Mouse (Mus musculus) intestine, postnatal 0 days (tissue): Measurements from ENCODE around the gene Fgf16. TPM values are rescaled to one million over a fixed set of nuclear protein-coding genes. Genes with fewer than 3 reads are reported as not detected.

Experiments
- ATAC-seq: fragments of 200-750 bp; cut with Nextera tagmentation; 2 replicates; pipeline ENCODE4 v1.8.0; 2017; ENCODE audit warnings: mild to moderate bottlenecking, moderate TSS enrichment, moderate library complexity
- H3K27ac ChIP-seq: fragments of 300-500 bp; sonication (generic); 2 replicates; pipeline ENCODE4 v1.5.1; 2014; ENCODE audit warnings: mild to moderate bottlenecking, low read depth, low read length, moderate library complexity
- H3K27me3 ChIP-seq: fragments of 300-500 bp; sonication (generic); replicated peaks from 2 replicates; pipeline ENCODE4 v1.6.1; 2014; ENCODE audit warnings: low read length, mixed read lengths; ENCODE audit not compliant: control insufficient read depth, insufficient read depth
- H3K36me3 ChIP-seq: fragments of 300-500 bp; sonication (generic); 2 replicates; pipeline ENCODE4 v1.6.1; 2014; ENCODE audit warnings: mild to moderate bottlenecking, moderate library complexity; ENCODE audit not compliant: control insufficient read depth, insufficient read depth
- H3K4me1 ChIP-seq: fragments of 300-500 bp; sonication (generic); replicated peaks from 2 replicates; pipeline ENCODE4 v1.6.1; 2014; ENCODE audit warnings: antibody characterized with exemption, low read length, mixed read lengths; ENCODE audit not compliant: control insufficient read depth, insufficient read depth
- H3K4me2 ChIP-seq: fragments of 300-500 bp; sonication (generic); replicated peaks from 2 replicates; pipeline ENCODE4 v1.6.1; 2014; ENCODE audit warnings: low read depth, mild to moderate bottlenecking, moderate library complexity
- H3K4me3 ChIP-seq: fragments of 300-500 bp; sonication (generic); 2 replicates; pipeline ENCODE4 v1.5.1; 2014; ENCODE audit warnings: low read depth, low read length
- H3K9ac ChIP-seq: fragments of 300-500 bp; sonication (generic); 2 replicates; pipeline ENCODE4 v1.6.1; 2014; ENCODE audit warnings: mild to moderate bottlenecking, low read depth, low read length
- H3K9me3 ChIP-seq: fragments of 300-500 bp; sonication (generic); 2 replicates; pipeline ENCODE4 v1.6.1; 2016; ENCODE audit warnings: mixed run types; ENCODE audit not compliant: control insufficient read depth
- CTCF ChIP-seq: sonication (generic); IDR thresholded peaks from 2 replicates; pipeline ENCODE4 v1.5.1; 2016; ENCODE audit warnings: low read depth, mild to moderate bottlenecking, control low read depth, antibody characterized with exemption, moderate library complexity
- WGBS: fragments of 180-500 bp; shearing (Covaris S2); extraction: QIAGEN DNeasy Blood & Tissue Kit; methylation state at CpG from one replicate; pipeline ENCODE4 v1.1.7; 2014; 5-methylcytosine and 5-hydroxymethylcytosine counted together
- polyA plus RNA-seq: library from polyadenylated mRNA; unstranded; fragments of >200 nt; fragmentation: Nextera tagmentation; extraction: Ambion mirVana; gene quantifications from 2 replicates; pipeline ENCODE4 v1.2.1, GENCODE M21; 2015

Gene Fgf16
- polyA plus RNA-seq = 0.27 and 0.33 TPM in 2 replicates

DNA sequence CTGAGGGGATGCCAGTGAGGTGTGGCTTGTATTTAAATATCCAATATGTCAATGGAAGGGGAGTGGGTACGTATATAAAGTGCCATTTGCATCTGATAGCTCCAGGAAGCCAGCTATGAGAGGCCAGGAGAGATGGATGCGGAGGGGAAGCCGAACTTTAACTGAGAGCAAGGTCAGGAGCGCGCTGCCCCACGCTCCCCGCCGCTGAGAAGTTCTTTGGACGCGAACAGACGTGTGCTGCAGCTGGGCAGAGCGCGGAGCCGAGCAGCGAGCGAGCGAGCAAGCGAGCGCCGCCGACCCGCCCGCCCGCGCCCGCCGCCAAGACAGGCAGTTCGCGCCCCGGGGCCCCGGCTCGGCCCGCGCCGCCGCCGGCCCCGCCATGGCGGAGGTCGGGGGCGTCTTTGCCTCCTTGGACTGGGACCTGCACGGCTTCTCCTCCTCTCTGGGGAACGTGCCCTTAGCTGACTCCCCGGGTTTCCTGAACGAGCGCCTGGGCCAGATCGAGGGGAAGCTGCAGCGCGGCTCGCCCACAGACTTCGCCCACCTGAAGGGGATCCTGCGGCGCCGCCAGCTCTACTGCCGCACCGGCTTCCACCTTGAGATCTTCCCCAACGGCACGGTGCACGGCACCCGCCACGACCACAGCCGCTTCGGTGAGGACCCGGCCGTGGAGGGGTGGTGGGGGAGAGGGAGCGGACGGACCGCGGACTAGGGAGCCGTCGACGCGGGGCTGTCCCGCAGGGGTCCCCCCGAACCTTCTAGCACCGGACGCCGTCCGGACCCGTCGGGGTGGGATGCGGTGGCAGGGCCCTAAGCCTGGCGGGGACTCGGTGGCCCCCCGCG is at the start of gene Fgf16:
Gene Fgf16 (plus strand): TSS at position 118 of the 843 bp plus-strand sequence.
- no peaks in the 10 kb centered on the region for H3K36me3 ChIP-seq
- peaks cover 27% of the 10 kb centered on the region for H3K27me3 ChIP-seq
- peak within 1 kb of the TSS; percentile 40 for H3K4me3 ChIP-seq
- H3K27ac ChIP-seq = no peak within 1 kb of the TSS
- TF ChIP-seq CTCF = no peak
- no peak within 1 kb of the TSS for H3K9ac ChIP-seq
- no peaks in the 10 kb centered on the region for H3K4me1 ChIP-seq
- 14% methylated on average over 78 of the region's 86 CpGs for WGBS
- peak within 1 kb of the TSS; percentile 70 for H3K4me2 ChIP-seq
- no peaks in the 10 kb centered on the region for H3K9me3 ChIP-seq
- ATAC-seq = no peak

DNA sequence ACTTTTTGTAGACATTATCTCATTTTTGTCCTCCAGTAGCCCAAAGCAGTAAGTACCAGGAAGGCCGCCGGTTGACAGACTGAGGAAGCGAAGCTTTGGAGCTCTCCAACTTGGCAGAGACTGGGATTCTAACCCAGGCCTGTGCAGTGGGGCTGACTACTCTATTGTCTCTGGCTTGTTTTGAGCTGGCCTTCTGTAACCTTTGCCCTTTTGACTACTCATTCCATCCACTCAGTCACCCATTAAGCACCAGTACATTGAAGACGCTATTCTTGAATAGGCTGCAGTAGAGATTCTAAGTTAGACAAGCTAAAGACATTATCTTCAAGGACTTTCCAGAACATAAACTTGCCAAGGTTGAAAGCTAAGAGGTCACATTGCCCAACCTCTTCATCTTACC is 49.3 kb upstream of the Fgf16 start:
- Histone ChIP-seq H3K27ac (no peak overlapping the region), H3K4me1 (no peaks in the 10 kb centered on the region), H3K9ac (no peak overlapping the region), H3K27me3 (no peaks in the 10 kb centered on the region), H3K4me2 (no peak overlapping the region), H3K36me3 (no peaks in the 10 kb centered on the region), H3K9me3 (no peaks in the 10 kb centered on the region), H3K4me3 (no peak overlapping the region)
- ATAC-seq = no peak
- no peak for TF ChIP-seq CTCF
- WGBS = 85% methylated on average over 4 of the region's 4 CpGs

DNA sequence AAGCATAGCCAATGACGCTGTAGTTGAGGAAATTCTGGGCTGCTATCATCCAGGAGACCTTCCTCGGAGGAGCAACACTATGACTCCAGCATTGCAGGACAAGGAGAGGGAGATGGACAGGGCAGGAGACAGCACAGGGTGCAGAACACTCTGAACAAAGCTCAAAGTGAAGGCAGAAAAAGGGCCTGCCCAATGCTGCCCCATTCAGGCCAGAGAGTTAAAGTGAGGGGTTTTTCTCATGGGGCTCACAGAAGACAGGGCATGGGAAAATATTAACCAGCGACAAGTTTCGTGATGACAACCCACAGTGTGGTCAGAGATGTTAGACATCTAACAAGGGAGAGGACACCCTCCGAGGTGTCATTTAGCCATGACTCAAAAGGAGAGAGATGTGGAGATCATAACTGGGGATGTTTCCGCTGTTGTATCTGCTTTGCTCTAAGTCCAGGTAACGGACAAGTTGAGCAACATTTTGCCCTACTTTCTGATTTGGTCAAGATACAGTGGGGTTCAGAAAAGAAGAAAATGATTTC is 48.2 kb upstream of the Fgf16 start:
- Histone ChIP-seq H3K4me3 (no peak overlapping the region), H3K4me2 (no peak overlapping the region), H3K27me3 (no peaks in the 10 kb centered on the region), H3K9ac (no peak overlapping the region), H3K4me1 (no peaks in the 10 kb centered on the region), H3K9me3 (no peaks in the 10 kb centered on the region), H3K36me3 (no peaks in the 10 kb centered on the region), H3K27ac (no peak overlapping the region)
- WGBS = 87% methylated on average over 7 of the region's 7 CpGs
- ATAC-seq = no peak
- no peak for TF ChIP-seq CTCF

DNA sequence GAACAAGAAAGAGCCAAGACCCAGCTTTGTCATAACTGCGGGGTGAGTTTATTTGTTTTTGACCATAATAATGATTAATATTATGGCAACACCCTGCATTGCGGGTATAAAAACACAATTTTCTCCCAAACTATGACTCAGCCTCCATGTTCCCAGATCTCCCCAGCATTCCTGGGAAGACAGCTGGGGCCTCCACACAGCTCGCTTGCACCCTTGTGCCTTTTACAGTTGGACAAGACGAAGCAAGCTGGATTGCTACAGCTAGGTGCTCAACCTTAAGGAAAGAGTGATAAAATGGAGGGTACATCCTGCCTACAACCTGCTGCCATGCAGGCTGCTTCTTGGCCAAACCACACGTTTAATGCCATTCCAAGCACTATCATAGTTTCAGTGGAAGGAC is 45.7 kb upstream of the Fgf16 start:
- Histone ChIP-seq H3K4me1 (no peaks in the 10 kb centered on the region), H3K9ac (no peak overlapping the region), H3K9me3 (no peaks in the 10 kb centered on the region), H3K27me3 (no peaks in the 10 kb centered on the region), H3K36me3 (no peaks in the 10 kb centered on the region), H3K4me3 (no peak overlapping the region), H3K4me2 (no peak overlapping the region), H3K27ac (no peak overlapping the region)
- ATAC-seq = no peak
- WGBS = 83% methylated on average over 5 of the region's 5 CpGs
- TF ChIP-seq CTCF = no peak

DNA sequence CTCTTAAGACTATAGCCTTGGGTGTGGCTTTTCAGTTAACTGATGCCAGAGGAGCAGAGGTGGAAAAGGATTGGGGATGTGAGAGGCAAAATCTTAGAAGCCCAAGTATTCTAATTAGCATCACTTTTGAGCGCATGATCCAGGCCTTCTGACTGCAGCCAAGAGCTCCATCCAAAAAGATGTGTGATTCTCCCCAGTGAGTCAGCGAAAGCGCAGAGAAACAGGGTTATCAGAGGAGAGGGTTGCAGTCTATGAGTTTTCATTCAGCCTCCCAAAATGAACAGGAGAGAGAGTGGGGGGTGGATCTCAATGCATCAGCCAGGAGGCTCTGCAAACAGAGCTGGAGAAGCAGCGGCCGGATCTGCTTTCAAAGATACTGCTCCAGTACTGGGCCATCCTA is 45.1 kb upstream of the Fgf16 start:
- H3K27ac ChIP-seq = no peak overlapping the region
- no peaks in the 10 kb centered on the region for H3K4me1 ChIP-seq
- H3K9ac ChIP-seq = no peak overlapping the region
- H3K9me3 ChIP-seq = no peaks in the 10 kb centered on the region
- no peaks in the 10 kb centered on the region for H3K27me3 ChIP-seq
- no peaks in the 10 kb centered on the region for H3K36me3 ChIP-seq
- no peak for ATAC-seq
- H3K4me2 ChIP-seq = no peak overlapping the region
- no peak for TF ChIP-seq CTCF
- H3K4me3 ChIP-seq = no peak overlapping the region
- WGBS = 75% methylated on average over 5 of the region's 5 CpGs

DNA sequence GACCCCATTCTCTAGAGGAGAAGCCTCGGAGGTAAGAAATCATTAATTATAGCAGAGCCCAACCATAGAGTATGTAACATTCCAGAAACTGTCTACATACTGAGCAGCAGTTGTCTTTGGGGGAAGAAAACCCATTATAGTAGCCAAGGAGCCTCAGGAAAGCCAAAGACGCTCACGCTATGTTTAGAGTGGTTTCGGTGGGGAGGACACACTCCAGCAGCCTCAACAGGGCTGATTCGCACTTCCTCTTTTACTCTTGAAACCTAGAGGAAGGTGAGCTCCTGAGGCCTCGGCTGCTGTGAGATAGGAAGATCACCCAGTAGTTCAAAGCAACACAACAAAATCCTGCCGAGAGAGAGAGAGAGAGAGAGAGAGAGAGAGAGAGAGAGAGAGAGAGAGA is 39.9 kb upstream of the Fgf16 start:
- H3K9me3 ChIP-seq = no peaks in the 10 kb centered on the region
- 75% methylated on average over 7 of the region's 7 CpGs for WGBS
- no peaks in the 10 kb centered on the region for H3K4me1 ChIP-seq
- no peak overlapping the region for H3K4me3 ChIP-seq
- no peak overlapping the region for H3K27ac ChIP-seq
- H3K9ac ChIP-seq = no peak overlapping the region
- H3K36me3 ChIP-seq = no peaks in the 10 kb centered on the region
- ATAC-seq = no peak
- no peak overlapping the region for H3K4me2 ChIP-seq
- H3K27me3 ChIP-seq = no peaks in the 10 kb centered on the region
- TF ChIP-seq CTCF = no peak
